Mouse (Mus musculus): ENCODE results near the gene Cldn15. TPM values are rescaled to one million over a fixed set of nuclear protein-coding genes. Genes with fewer than 3 reads are reported as not detected.

Gene Cldn15
- total RNA-seq, 2 experiments from 2014 or later = not detected

Small RNA genes within 50 kb of the gene (microRNA-seq; reads per million reads assigned to microRNA genes)
- 479 reads per million, percentile 71 among the genes with 10 or more reads in this experiment for gene Mir702

Other genes starting within 250 kb of the Cldn15 start
- gene Col26a1, start 83.4 kb upstream of the Cldn15 start, total RNA-seq (2021) = 10 to 100 TPM in 1 of 2 experiments, 1 to 10 TPM in 1; 8.3 to 13.7 TPM
- 100 to 1,000 TPM in 1 of 2 experiments, 10 to 100 TPM in 1; 86.1 to 105 TPM for gene Ift22, start 58.5 kb upstream of the Cldn15 start, total RNA-seq (2021)
- 100 to 1,000 TPM; 250 to 282 TPM for gene Fis1, start 13.3 kb upstream of the Cldn15 start, total RNA-seq (2021)
- 10 to 100 TPM; 30.4 to 40.3 TPM for gene Plod3, start 20.4 kb downstream of the Cldn15 start, total RNA-seq (2021)
- gene Znhit1, start 21.4 kb downstream of the Cldn15 start, total RNA-seq (2021) = 10 to 100 TPM; 90.3 to 90.8 TPM
- 100 to 1,000 TPM; 358 to 374 TPM for gene Vgf, start 59.8 kb downstream of the Cldn15 start, total RNA-seq (2021)
- gene Ap1s1, start 79.5 kb downstream of the Cldn15 start, total RNA-seq (2021) = 100 to 1,000 TPM; 315 to 338 TPM
- gene Serpine1, start 105.7 kb downstream of the Cldn15 start, total RNA-seq (2021) = under 1 TPM; 0.57 to 0.91 TPM
- gene Trim56, start 149.6 kb downstream of the Cldn15 start, total RNA-seq (2021) = 1 to 10 TPM; 4.3 to 5.2 TPM
- not detected for gene Muc3, start 182.7 kb downstream of the Cldn15 start, total RNA-seq (2021)
- gene Muc3a, start 245.8 kb downstream of the Cldn15 start, total RNA-seq (2021) = 1 to 10 TPM; 2.3 to 6.9 TPM